Mouse (Mus musculus) heart, postnatal 0 days (tissue): ENCODE measurements around the gene Mipol1.

ENCODE experiments used
- CTCF ChIP-seq: IDR thresholded peaks from 2 replicates; pipeline ENCODE4 v1.5.1; 2016; ENCODE audit warnings: antibody characterized with exemption, control low read depth, low read depth
- EP300 ChIP-seq: IDR thresholded peaks from 2 replicates; pipeline ENCODE4 v1.6.1; 2016; ENCODE audit warnings: antibody characterized with exemption, low read depth

DNA sequence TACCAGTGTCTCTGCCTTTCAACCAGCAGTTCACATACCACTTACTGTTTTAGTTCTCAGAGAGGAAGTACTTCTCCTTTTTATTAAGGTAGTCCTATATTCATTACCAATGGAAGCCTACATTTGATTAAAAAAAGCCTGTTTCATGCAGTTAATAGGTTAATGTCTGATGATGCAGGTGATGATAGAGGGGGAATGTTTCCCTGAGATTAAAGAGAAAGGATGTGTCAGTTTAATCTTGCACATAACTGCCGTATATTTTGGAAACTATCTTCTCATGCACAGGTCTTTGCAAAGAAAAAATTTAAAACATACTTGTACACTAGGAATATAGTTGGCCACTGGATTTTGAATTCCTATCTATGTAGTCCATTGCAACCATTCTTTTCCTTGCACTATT lies 77.5 kb downstream of the Mipol1 start:
- no peak for TF ChIP-seq CTCF
- TF ChIP-seq EP300: no peak
